Mouse (Mus musculus) stomach, embryonic 15.5 days (tissue): ENCODE data around the gene Gm20388. TPM values are rescaled to one million over a fixed set of nuclear protein-coding genes. Genes with fewer than 3 reads are reported as not detected.

Source experiments
- ATAC-seq: fragments of 200-750 bp; cut with Nextera tagmentation; 2 replicates; pipeline ENCODE4 v1.8.0; 2017; ENCODE audit warnings: low read depth, moderate number of reproducible peaks, moderate TSS enrichment; ENCODE audit not compliant: insufficient read depth, low FRiP score
- H3K27ac ChIP-seq: fragments of 300-500 bp; sonication (generic); 2 replicates; pipeline ENCODE4 v1.5.1; 2015; ENCODE audit warnings: mild to moderate bottlenecking, inconsistent platforms
- H3K27me3 ChIP-seq: fragments of 300-500 bp; sonication (generic); replicated peaks from 2 replicates; pipeline ENCODE4 v1.6.1; 2015; ENCODE audit warnings: inconsistent platforms
- H3K36me3 ChIP-seq: fragments of 300-500 bp; sonication (generic); 2 replicates; pipeline ENCODE4 v1.6.1; 2015; ENCODE audit warnings: inconsistent platforms
- H3K4me1 ChIP-seq: fragments of 300-500 bp; sonication (generic); 2 replicates; pipeline ENCODE4 v1.6.1; 2015; ENCODE audit warnings: inconsistent platforms
- H3K4me2 ChIP-seq: fragments of 300-500 bp; sonication (generic); 2 replicates; pipeline ENCODE4 v1.6.1; 2015; ENCODE audit warnings: mild to moderate bottlenecking, inconsistent platforms
- H3K4me3 ChIP-seq: fragments of 300-500 bp; sonication (generic); replicated peaks from 2 replicates; pipeline ENCODE4 v1.5.1; 2015; ENCODE audit warnings: inconsistent platforms
- H3K9ac ChIP-seq: fragments of 300-500 bp; sonication (generic); 2 replicates; pipeline ENCODE4 v1.6.1; 2015; ENCODE audit warnings: inconsistent platforms
- H3K9me3 ChIP-seq: fragments of 300-500 bp; sonication (generic); 2 replicates; pipeline ENCODE4 v1.6.1; 2016; ENCODE audit warnings: inconsistent platforms
- WGBS: fragments of 180-500 bp; shearing (Covaris S2); methylation state at CpG from one replicate; pipeline ENCODE4 v1.1.7; 2015; 5-methylcytosine and 5-hydroxymethylcytosine counted together
- polyA plus RNA-seq: library from polyadenylated mRNA; unstranded; fragments of >200 nt; fragmentation: Nextera tagmentation; extraction: Ambion mirVana; gene quantifications from 2 replicates; pipeline ENCODE4 v1.2.1, GENCODE M21; 2015

Gene Gm20388
- polyA plus RNA-seq, 1 experiment from 2014 or later = not detected

- WGBS = 54% methylated on average over 10 of the region's 10 CpGs
- ATAC-seq = no peak
- Histone ChIP-seq H3K4me3 (no peak overlapping the region), H3K9ac (no peak overlapping the region), H3K36me3 (no peaks in the 10 kb centered on the region), H3K4me1 (peaks cover 10% of the 10 kb centered on the region), H3K9me3 (no peaks in the 10 kb centered on the region), H3K27me3 (no peaks in the 10 kb centered on the region), H3K27ac (peak overlapping the region; percentile 28; the same call in 1 of the 2 replicates), H3K4me2 (no peak overlapping the region)
These were observed 681.1 kb downstream of the Gm20388 start for GRCm38 (mm10) chr8:120591587-120592292.

- Histone ChIP-seq H3K4me3 (no peak overlapping the region), H3K36me3 (no peaks in the 10 kb centered on the region), H3K9me3 (no peaks in the 10 kb centered on the region), H3K4me2 (no peak overlapping the region), H3K9ac (no peak overlapping the region), H3K4me1 (peaks cover 12% of the 10 kb centered on the region), H3K27ac (no peak overlapping the region), H3K27me3 (no peaks in the 10 kb centered on the region)
- ATAC-seq = no peak
- 88% methylated on average over 5 of the region's 5 CpGs for WGBS
These were observed 683.9 kb downstream of the Gm20388 start for GRCm38 (mm10) chr8:120594571-120594970.

GRCm38 (mm10) chr8:120595963-120596362 lies 685.3 kb downstream of the Gm20388 start:
- Histone ChIP-seq H3K9me3 (no peaks in the 10 kb centered on the region), H3K9ac (no peak overlapping the region), H3K4me1 (peaks cover 8% of the 10 kb centered on the region; the same call in 1 of the 2 replicates), H3K27ac (no peak overlapping the region), H3K4me2 (no peak overlapping the region), H3K36me3 (no peaks in the 10 kb centered on the region), H3K4me3 (no peak overlapping the region), H3K27me3 (no peaks in the 10 kb centered on the region)
- ATAC-seq = no peak
- 9% methylated on average over 5 of the region's 5 CpGs for WGBS

GRCm38 (mm10) chr8:120598579-120598978 lies 687.9 kb downstream of the Gm20388 start:
- peaks cover 8% of the 10 kb centered on the region; the same call in 1 of the 2 replicates for H3K4me1 ChIP-seq
- H3K4me3 ChIP-seq = peak overlapping the region; percentile 14; the same call in 1 of the 2 replicates
- H3K27me3 ChIP-seq = no peaks in the 10 kb centered on the region
- H3K4me2 ChIP-seq = peak overlapping the region; percentile 47
- 20% methylated on average over 24 of the region's 24 CpGs for WGBS
- H3K9ac ChIP-seq = no peak overlapping the region
- no peaks in the 10 kb centered on the region for H3K36me3 ChIP-seq
- H3K9me3 ChIP-seq = no peaks in the 10 kb centered on the region
- no peak; the same call in 1 of the 2 replicates for ATAC-seq
- H3K27ac ChIP-seq = no peak overlapping the region

GRCm38 (mm10) chr8:120599504-120599903 lies 688.9 kb downstream of the Gm20388 start:
- Histone ChIP-seq H3K4me1 (peaks cover 8% of the 10 kb centered on the region; the same call in 1 of the 2 replicates), H3K9me3 (no peaks in the 10 kb centered on the region), H3K27ac (no peak overlapping the region), H3K4me2 (no peak overlapping the region), H3K4me3 (no peak overlapping the region), H3K36me3 (no peaks in the 10 kb centered on the region), H3K27me3 (no peaks in the 10 kb centered on the region), H3K9ac (no peak overlapping the region)
- 55% methylated on average over 7 of the region's 7 CpGs for WGBS
- ATAC-seq = no peak

- 31% methylated on average over 6 of the region's 6 CpGs for WGBS
- H3K9ac ChIP-seq = no peak overlapping the region
- no peak for ATAC-seq
- peaks cover 8% of the 10 kb centered on the region; the same call in 1 of the 2 replicates for H3K4me1 ChIP-seq
- no peak overlapping the region for H3K4me3 ChIP-seq
- H3K27ac ChIP-seq = no peak overlapping the region
- H3K9me3 ChIP-seq = no peaks in the 10 kb centered on the region
- H3K27me3 ChIP-seq = no peaks in the 10 kb centered on the region
- no peak overlapping the region for H3K4me2 ChIP-seq
- no peaks in the 10 kb centered on the region for H3K36me3 ChIP-seq
These were observed 692.0 kb downstream of the Gm20388 start for GRCm38 (mm10) chr8:120602672-120603071.

GRCm38 (mm10) chr8:120607460-120607859 lies 696.8 kb downstream of the Gm20388 start:
- ATAC-seq = no peak
- H3K9me3 ChIP-seq = no peaks in the 10 kb centered on the region
- H3K4me1 ChIP-seq = no peaks in the 10 kb centered on the region
- no peak overlapping the region for H3K27ac ChIP-seq
- H3K4me3 ChIP-seq = no peak overlapping the region
- no peak overlapping the region for H3K4me2 ChIP-seq
- H3K9ac ChIP-seq = no peak overlapping the region
- 79% methylated on average over 9 of the region's 9 CpGs for WGBS
- H3K36me3 ChIP-seq = no peaks in the 10 kb centered on the region
- H3K27me3 ChIP-seq = no peaks in the 10 kb centered on the region

- Histone ChIP-seq H3K4me1 (no peaks in the 10 kb centered on the region), H3K27ac (no peak overlapping the region), H3K4me2 (no peak overlapping the region), H3K9ac (no peak overlapping the region), H3K9me3 (no peaks in the 10 kb centered on the region), H3K36me3 (no peaks in the 10 kb centered on the region), H3K4me3 (no peak overlapping the region), H3K27me3 (no peaks in the 10 kb centered on the region)
- ATAC-seq = no peak
- 14% methylated on average over 7 of the region's 7 CpGs for WGBS
These were observed 697.2 kb downstream of the Gm20388 start for GRCm38 (mm10) chr8:120607885-120608284.

- no peaks in the 10 kb centered on the region for H3K27me3 ChIP-seq
- H3K4me1 ChIP-seq = no peaks in the 10 kb centered on the region
- WGBS = 83% methylated on average over 6 of the region's 6 CpGs
- H3K27ac ChIP-seq = no peak overlapping the region
- no peak overlapping the region for H3K9ac ChIP-seq
- H3K4me2 ChIP-seq = no peak overlapping the region
- H3K9me3 ChIP-seq = no peaks in the 10 kb centered on the region
- H3K36me3 ChIP-seq = no peaks in the 10 kb centered on the region
- no peak for ATAC-seq
- H3K4me3 ChIP-seq = no peak overlapping the region
These were observed 700.2 kb downstream of the Gm20388 start for GRCm38 (mm10) chr8:120610824-120611223.

- H3K9ac ChIP-seq = no peak overlapping the region
- H3K4me3 ChIP-seq = no peak overlapping the region
- no peaks in the 10 kb centered on the region for H3K36me3 ChIP-seq
- H3K27ac ChIP-seq = no peak overlapping the region
- 0 out of 2 replicates have a peak, but pooled peaks cover 5% of the 10 kb centered on the region for H3K4me1 ChIP-seq
- WGBS = 89% methylated on average over 3 of the region's 3 CpGs
- no peaks in the 10 kb centered on the region for H3K27me3 ChIP-seq
- ATAC-seq = no peak
- no peaks in the 10 kb centered on the region for H3K9me3 ChIP-seq
- H3K4me2 ChIP-seq = no peak overlapping the region
These were observed 703.9 kb downstream of the Gm20388 start for GRCm38 (mm10) chr8:120614491-120614890.

GRCm38 (mm10) chr8:120616663-120617626 lies 706.3 kb downstream of the Gm20388 start:
- H3K4me2 ChIP-seq = no peak overlapping the region
- H3K9ac ChIP-seq = no peak overlapping the region
- no peak; the same call in 1 of the 2 replicates for ATAC-seq
- H3K27me3 ChIP-seq = no peaks in the 10 kb centered on the region
- no peak overlapping the region for H3K27ac ChIP-seq
- 47% methylated on average over 7 of the region's 8 CpGs for WGBS
- no peaks in the 10 kb centered on the region for H3K36me3 ChIP-seq
- no peak overlapping the region for H3K4me3 ChIP-seq
- H3K9me3 ChIP-seq = no peaks in the 10 kb centered on the region
- 0 out of 2 replicates have a peak, but pooled peaks cover 5% of the 10 kb centered on the region for H3K4me1 ChIP-seq

- Histone ChIP-seq H3K36me3 (no peaks in the 10 kb centered on the region), H3K4me3 (no peak overlapping the region), H3K9me3 (no peaks in the 10 kb centered on the region), H3K4me1 (0 out of 2 replicates have a peak, but pooled peaks cover 5% of the 10 kb centered on the region), H3K27me3 (no peaks in the 10 kb centered on the region), H3K4me2 (no peak overlapping the region), H3K9ac (no peak overlapping the region), H3K27ac (no peak overlapping the region)
- ATAC-seq = peak; percentile 17; the same call in 1 of the 2 replicates
- 2% methylated on average over 6 of the region's 6 CpGs for WGBS
These were observed 707.5 kb downstream of the Gm20388 start for GRCm38 (mm10) chr8:120618110-120618509.
